Mouse (Mus musculus) testis, adult 2 months (tissue): Measurements from ENCODE around the gene Pilrb2. TPM values are rescaled to one million over a fixed set of nuclear protein-coding genes. Genes with fewer than 3 reads are reported as not detected.
"Not testable (repeated sequence)": the region's sequence is repeated elsewhere in the genome, so short reads cannot be mapped to it uniquely, and the experiment has no call there.

Experiments used
- H3K27ac ChIP-seq: fragments of 200-500 bp; 2 replicates; pipeline ENCODE4 v1.5.1; 2012; ENCODE audit warnings: low read depth, low read length; ENCODE audit not compliant: control insufficient read depth, insufficient read depth
- H3K27me3 ChIP-seq: fragments of 200-500 bp; 2 replicates; pipeline ENCODE4 v1.6.1; 2012; ENCODE audit warnings: mild to moderate bottlenecking, low read length, moderate library complexity; ENCODE audit not compliant: control insufficient read depth, insufficient read depth
- H3K36me3 ChIP-seq: fragments of 200-500 bp; 2 replicates; pipeline ENCODE4 v1.6.1; 2012; ENCODE audit warnings: mild to moderate bottlenecking, low read length; ENCODE audit not compliant: control insufficient read depth, insufficient read depth
- H3K4me1 ChIP-seq: fragments of 200-500 bp; 2 replicates; pipeline ENCODE4 v1.6.1; 2012; ENCODE audit warnings: low read length; ENCODE audit not compliant: control insufficient read depth, insufficient read depth
- H3K4me3 ChIP-seq: fragments of 200-500 bp; 2 replicates; pipeline ENCODE4 v1.5.1; 2012; ENCODE audit warnings: low read depth, mild to moderate bottlenecking, low read length, moderate library complexity, mixed read lengths; ENCODE audit not compliant: control insufficient read depth
- CTCF ChIP-seq: fragments of 200-500 bp; IDR thresholded peaks from 2 replicates; pipeline ENCODE4 v1.5.1; 2012; ENCODE audit warnings: low read depth, mild to moderate bottlenecking, inconsistent platforms, low read length, moderate library complexity; ENCODE audit not compliant: control insufficient read depth, insufficient read depth, insufficient replicate concordance
- POLR2A ChIP-seq: fragments of 200-500 bp; IDR thresholded peaks from 2 replicates; pipeline ENCODE4 v1.6.1; 2012; ENCODE audit warnings: low read depth, mild to moderate bottlenecking, inconsistent platforms, low read length, moderate library complexity; ENCODE audit not compliant: control insufficient read depth
- polyA plus RNA-seq: library from polyadenylated mRNA; depleted of rRNA; stranded (reverse); fragments of >200 nt; gene quantifications from 2 replicates; pipeline ENCODE4 v1.2.3, GENCODE M21; 2012; rRNA removed

Pilrb2 gene
- polyA plus RNA-seq: not detected in 2 replicates

DNA sequence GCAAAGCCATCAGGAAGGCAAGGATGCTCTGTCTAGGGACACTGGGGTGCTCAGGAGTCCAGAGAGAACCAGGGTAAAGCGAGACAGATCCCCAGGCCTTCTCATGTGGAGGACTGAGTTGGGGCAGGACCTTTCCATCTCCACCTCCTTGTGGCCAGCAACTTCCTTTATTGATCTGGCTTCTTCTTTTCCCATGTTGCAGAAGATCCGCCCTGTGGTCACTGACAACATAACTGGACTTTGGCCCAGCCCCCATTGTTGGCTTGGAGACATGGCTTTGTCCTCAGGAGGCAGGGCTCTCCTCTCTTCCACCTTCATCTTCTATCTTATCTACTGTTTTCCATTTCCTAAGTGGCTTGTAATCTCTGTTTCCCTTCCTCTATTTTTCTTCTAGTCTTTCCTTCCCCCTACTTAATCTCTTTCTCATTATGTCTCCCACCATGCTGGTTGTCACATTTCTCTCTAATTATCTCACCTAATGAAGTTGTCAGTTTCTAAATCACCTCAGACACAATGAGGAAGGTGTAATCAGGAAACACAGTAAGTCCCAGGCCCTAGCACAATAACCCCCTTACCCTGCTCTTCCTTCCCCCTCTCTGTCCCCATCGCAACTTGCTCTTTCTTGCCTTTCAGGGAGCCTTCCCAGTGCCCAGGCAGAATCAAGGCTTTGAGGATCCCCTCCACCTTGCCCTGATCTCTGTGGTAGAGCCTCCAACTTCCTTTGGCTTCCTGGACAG lies at the start of gene Pilrb2:
Gene Pilrb2 (minus strand): TSS at position 172 of the 737 bp plus-strand sequence.
- not testable (repeated sequence) for H3K4me1 ChIP-seq, H3K27ac ChIP-seq, H3K27me3 ChIP-seq, H3K36me3 ChIP-seq, H3K4me3 ChIP-seq

DNA sequence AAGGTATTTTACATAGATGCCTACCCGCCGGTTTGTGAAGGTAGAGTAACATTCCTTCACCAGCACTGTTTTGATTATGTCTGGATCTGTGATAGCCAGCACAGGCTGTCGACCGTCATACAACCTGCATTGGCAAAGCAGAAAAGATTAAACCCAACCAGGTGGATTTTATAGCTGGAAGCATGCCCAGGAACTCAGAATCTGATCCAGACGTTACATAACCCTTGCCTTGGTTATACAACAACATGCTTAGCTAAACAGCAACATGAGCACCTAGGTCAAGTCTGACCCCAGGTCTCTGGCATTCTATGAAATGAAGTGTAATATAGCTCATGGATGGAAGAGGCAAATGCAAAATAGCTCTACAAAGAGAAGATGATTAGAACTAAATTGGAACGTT lies 43.9 kb upstream of the Pilrb2 start:
- Histone ChIP-seq H3K4me1 (no peaks in the 10 kb centered on the region), H3K27ac (no peak overlapping the region), H3K27me3 (no peaks in the 10 kb centered on the region), H3K4me3 (no peak overlapping the region), H3K36me3 (no peaks in the 10 kb centered on the region)
- TF ChIP-seq CTCF (no peak), POLR2A (no peak)

DNA sequence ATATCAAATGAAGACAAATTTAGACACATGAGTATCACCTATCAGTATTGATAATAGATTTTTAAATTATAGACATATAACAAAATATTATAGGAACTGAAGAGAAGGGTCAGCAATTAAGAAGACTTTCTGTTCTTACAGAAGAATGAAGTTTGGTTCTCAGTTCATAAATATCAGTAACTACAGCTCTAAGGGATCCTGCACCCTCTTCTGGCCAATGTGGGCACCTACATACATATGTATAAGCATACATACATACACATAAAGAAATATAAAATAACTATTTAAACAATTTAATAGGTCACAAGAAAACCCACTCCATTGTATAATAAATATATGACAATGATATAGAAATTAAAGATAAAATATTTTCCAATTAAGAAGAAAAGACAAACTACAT lies 42.9 kb upstream of the Pilrb2 start:
- Histone ChIP-seq H3K4me3 (no peak overlapping the region), H3K36me3 (no peaks in the 10 kb centered on the region), H3K27ac (no peak overlapping the region), H3K4me1 (no peaks in the 10 kb centered on the region), H3K27me3 (no peaks in the 10 kb centered on the region)
- TF ChIP-seq CTCF (no peak), POLR2A (no peak)

DNA sequence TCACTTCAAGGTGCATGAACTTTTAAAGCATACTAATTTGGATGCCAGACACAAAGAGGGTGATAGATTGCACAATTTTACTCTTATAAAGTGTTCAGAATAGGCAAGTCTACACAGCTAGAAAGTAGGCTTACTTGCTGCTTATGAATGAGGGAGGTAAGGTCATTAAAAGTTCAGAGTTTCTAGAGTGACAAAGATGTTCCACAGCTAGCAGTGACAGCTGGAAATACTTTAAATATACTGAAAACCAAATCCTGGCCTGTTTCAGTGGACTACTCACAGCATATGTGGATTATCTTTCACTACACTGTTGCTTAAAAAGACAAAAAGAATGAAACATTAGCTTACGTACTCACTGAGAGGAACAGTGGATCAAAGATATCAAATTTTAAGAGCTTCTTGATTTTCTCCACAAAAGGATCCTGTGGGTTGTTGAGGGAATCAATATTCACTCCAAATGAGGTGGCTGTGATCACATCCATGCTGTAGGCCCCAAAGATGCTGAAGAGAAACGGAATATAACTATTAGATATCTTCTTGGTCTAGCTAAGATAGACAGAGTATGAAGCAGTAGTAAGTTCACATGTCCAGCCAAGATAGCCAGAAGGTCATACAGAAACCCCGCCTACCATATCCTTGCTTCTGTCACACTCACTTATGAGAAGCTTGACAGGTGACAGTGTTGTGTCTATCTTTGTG lies 38.1 kb upstream of the Pilrb2 start:
- H3K4me3 ChIP-seq: no peak overlapping the region
- no peak overlapping the region for H3K27ac ChIP-seq
- TF ChIP-seq POLR2A: no peak
- no peak for TF ChIP-seq CTCF
- H3K4me1 ChIP-seq: no peaks in the 10 kb centered on the region
- no peaks in the 10 kb centered on the region for H3K27me3 ChIP-seq
- H3K36me3 ChIP-seq: no peaks in the 10 kb centered on the region

DNA sequence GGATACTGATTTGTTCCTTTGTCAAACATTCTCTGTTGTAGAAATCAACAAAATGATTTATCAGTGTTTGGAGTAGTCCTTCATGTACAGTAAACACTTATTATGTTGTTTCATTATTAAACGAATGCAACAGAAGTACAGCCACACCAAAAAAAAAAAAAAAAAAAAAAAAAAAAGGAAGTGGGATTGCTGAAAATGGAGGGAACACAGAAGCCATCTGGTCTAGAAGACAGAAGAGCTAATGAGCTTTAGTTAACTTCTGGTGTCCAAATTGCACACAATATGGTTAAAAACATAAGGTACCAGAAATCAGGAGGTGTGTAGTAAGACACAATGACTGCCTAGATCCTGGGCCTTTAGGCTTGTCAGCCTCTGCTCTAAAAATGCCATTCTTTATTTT lies 26.2 kb upstream of the Pilrb2 start:
- TF ChIP-seq POLR2A (no peak), CTCF (no peak)
- H3K4me3 ChIP-seq: no peak overlapping the region
- H3K36me3 ChIP-seq: no peaks in the 10 kb centered on the region
- H3K27ac ChIP-seq: no peak overlapping the region
- no peaks in the 10 kb centered on the region for H3K27me3 ChIP-seq
- no peaks in the 10 kb centered on the region for H3K4me1 ChIP-seq

DNA sequence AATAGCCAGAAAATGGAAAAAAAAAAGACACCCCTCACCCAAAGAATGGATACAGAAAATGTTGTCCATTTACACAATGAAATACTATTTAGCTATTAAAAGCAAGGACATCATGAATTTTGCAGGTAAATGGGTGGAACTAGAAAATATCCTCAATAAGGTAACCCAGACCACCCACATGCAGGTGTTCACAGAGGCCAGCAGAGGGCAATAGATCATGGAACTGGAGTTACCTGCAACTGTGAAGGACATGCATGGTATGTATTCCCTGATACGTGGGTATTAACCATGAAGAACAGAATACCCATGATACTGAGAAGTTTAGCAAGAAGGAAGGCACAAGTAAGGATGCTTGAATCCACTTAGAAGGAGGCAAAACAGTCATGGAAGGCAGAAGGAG lies 21.3 kb upstream of the Pilrb2 start:
- Histone ChIP-seq H3K4me3 (no peak overlapping the region), H3K36me3 (no peaks in the 10 kb centered on the region), H3K27me3 (no peaks in the 10 kb centered on the region), H3K27ac (no peak overlapping the region), H3K4me1 (no peaks in the 10 kb centered on the region)
- TF ChIP-seq POLR2A: no peak
- TF ChIP-seq CTCF: no peak

DNA sequence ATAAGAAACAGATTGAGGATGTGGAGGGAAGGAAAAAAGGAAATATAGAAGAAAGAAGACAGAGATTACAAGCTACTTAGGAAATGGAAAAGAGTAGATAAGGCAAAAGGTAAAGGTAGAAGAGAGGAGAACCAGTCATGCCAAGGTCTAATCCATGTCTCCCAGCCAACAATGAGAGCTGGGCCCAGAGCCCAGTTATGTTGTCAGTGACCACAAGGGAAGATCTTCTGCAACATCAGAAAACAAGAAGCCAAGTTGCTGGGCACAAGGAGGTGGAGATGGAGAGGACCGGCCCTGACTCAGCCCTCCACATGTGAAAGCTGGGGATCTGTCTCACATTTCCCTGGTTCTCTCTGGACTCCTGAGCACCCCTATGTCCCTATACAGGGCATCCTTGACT lies 16.1 kb upstream of the Pilrb2 start:
- H3K36me3 ChIP-seq: no peaks in the 10 kb centered on the region
- H3K4me3 ChIP-seq: no peak overlapping the region
- no peaks in the 10 kb centered on the region for H3K27me3 ChIP-seq
- TF ChIP-seq CTCF (no peak), POLR2A (no peak)
- no peak overlapping the region for H3K27ac ChIP-seq
- H3K4me1 ChIP-seq: no peaks in the 10 kb centered on the region

DNA sequence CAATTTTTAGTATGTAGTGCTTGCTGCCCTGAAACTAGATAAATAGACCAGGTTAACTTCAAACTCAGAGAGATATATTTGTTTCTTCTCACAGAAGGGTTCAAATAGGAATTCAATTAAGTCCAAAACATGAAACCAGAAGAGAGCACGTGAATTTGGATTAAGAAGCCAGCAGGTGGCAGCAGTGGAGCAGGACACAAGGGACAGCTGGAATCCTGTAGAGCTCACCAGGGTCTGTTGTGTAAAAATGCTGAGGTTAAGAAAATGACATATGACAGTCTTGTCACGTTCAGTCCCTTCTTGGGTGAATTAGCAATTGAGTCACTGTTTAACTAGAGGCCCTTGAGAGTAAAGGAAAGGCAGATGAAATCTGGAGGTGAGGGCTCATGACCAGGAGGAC lies 14.3 kb upstream of the Pilrb2 start:
- Histone ChIP-seq H3K36me3 (no peaks in the 10 kb centered on the region), H3K27ac (no peak overlapping the region), H3K27me3 (no peaks in the 10 kb centered on the region), H3K4me3 (no peak overlapping the region), H3K4me1 (no peaks in the 10 kb centered on the region)
- TF ChIP-seq CTCF (no peak), POLR2A (no peak)
